Mouse (Mus musculus) CH12.LX (cell line): Measurements from ENCODE around the gene Lhpp.

Experiments
- MAX ChIP-seq: IDR thresholded peaks from 2 replicates; pipeline ENCODE4 v1.6.1; 2011; ENCODE audit warnings: low read length, improper control_type of control experiment
- NELFE ChIP-seq: IDR thresholded peaks from 2 replicates; pipeline ENCODE4 v1.6.1; 2011; ENCODE audit warnings: low read depth, low read length, improper control_type of control experiment
- NRF1 ChIP-seq: IDR thresholded peaks from 2 replicates; pipeline ENCODE4 v1.6.1; 2014; ENCODE audit warnings: low read depth, mild to moderate bottlenecking, inconsistent platforms, low read length, improper control_type of control experiment, moderate library complexity
- ZC3H11A ChIP-seq: IDR thresholded peaks from 2 replicates; pipeline ENCODE4 v1.6.1; 2012; ENCODE audit warnings: low read depth, mild to moderate bottlenecking, inconsistent platforms, low read length, improper control_type of control experiment

DNA sequence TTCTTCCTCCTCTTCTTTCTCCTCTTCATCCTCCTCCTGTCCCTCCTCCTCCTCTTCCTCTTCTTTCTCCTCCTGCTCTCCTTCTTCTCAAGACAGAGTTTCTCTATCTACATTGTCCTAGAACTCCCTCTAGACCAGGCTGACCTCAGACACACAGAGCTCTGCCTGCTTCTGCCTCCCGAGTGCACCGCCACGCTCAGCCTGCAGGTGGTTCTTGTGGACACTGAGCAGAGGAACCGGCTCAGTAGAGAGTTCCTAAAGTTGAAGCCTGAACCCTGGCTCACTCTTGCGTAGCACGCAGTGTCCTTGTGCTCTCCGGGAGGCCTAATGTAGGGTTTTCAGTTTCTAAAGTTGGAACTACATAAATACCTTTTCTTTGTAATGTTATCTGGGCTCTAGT lies 94.7 kb downstream of the Lhpp start:
- TF ChIP-seq NELFE, result no peak
- no peak for TF ChIP-seq ZC3H11A
- no peak for TF ChIP-seq MAX
- TF ChIP-seq NRF1, result no peak
